Comparison of ENCODE assay signal across 1 mouse cellular context in the genomic region with DNA sequence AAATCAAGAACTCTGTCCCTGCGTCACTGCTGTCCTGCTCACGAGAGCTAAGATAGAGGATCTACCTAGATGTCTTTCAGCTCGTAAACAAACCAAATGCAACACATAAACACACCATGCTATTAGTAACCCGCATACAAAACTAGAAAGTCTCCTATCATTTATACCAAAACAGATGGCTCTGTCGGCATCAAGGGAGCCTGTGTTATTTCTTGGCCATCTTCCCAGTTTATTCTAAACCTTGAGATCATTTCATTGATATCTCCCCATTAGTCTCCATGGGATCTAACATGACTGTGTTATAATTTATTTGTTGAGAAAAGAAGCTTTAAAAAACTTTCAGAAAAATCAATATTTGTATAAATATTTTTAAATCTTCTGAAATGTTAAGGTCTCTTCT.
A peak's percentile ranks its signal among the peaks of the same experiment; 100 is the strongest.
TF ChIP-seq lines count a peak whose summit lies in the region.

No protein-coding gene starts in this region.

TF ChIP-seq in MEL, 35 proteins besides CTCF, POLR2A, EP300 and RAD21:
- TF ChIP-seq ZNF384 (IDR thresholded peaks at IDR 0.05; ENCODE audit: low read depth, low read length) (no peak), HCFC1 (IDR thresholded peaks at IDR 0.05; ENCODE audit: low read depth, low read length) (no peak), CHD2 (IDR thresholded peaks at IDR 0.05; ENCODE audit: low read length) (no peak), MAZ (IDR thresholded peaks at IDR 0.05; ENCODE audit: low read depth, low read length) (no peak), SMC3 (IDR thresholded peaks at IDR 0.05; ENCODE audit: low read depth, low read length) (no peak), ETS1 (IDR thresholded peaks at IDR 0.05; ENCODE audit: low read depth, low read length) (peak; percentile 21; the same call in 1 of the 2 replicates), GATA1 (IDR thresholded peaks at IDR 0.05; ENCODE audit: low read depth, low read length) (peak; percentile 38; the same call in 1 of the 2 replicates)
TF ChIP-seq in MEL: peak in this region for 2.
